Mouse (Mus musculus): ENCODE measurements at regions not wholly inside any gene's neighbourhood (a gene's known extent, or its start where the extent isn't known, plus 50 kb on each side); places are given as distances from the start of the nearest gene placed in this dataset.

- ChIA-PET CTCF (interaction anchor here in 1 of 4 experiments (1.3 kb wide), 1 partner anchor 23 kb away, joined by 3 read pairs; no protein-coding TSS in a partner anchor), POLR2A (interaction anchor here in 1 of 4 experiments (1.0 kb wide), 1 partner anchor 58 kb away, joined by 3 read pairs; no protein-coding TSS in a partner anchor)
Observed at GRCm38 (mm10) chr1:119183558-119184270, 130.3 kb upstream of the Gli2 start.

- POLR2A ChIA-PET: interaction anchor here in 1 of 4 experiments (0.7 kb wide), 1 partner anchor 10 kb away, joined by 4 read pairs; no protein-coding TSS in a partner anchor
Observed at GRCm38 (mm10) chr1:119173030-119173756, 119.8 kb upstream of the Gli2 start.

DNA sequence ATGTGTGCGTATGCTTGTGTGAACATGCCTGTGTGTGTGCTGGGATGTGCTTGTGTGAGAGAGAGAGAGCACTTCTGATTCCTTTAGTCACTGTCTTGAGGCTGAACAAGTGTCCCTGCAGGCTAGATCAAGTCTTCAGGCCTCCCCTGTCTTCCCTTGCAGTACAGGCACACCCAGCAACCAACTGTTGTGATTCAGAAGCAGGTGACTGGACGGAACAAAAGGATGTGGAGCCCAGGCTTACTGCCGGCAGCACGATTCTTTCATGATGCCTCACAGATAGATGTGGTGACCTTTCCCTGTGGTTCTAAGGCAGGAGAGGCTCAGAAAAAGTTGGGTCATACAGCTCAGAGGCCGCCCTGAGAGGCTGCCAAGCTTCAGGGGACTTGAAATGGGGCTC is 114.0 kb upstream of the Gli2 start:
- POLR2A ChIA-PET: interaction anchor here in 3 of 4 experiments (0.6 to 1.1 kb wide), 6 partner anchors 13 to 1929 kb away, joined by 3 to 5 read pairs (median 4); no protein-coding TSS in a partner anchor
- CTCF ChIA-PET: no interaction called here

More at GRCm38 (mm10) chr1:119173030-119173756, 119.8 kb upstream of the Gli2 start:
- CTCF ChIA-PET: no interaction called here

DNA sequence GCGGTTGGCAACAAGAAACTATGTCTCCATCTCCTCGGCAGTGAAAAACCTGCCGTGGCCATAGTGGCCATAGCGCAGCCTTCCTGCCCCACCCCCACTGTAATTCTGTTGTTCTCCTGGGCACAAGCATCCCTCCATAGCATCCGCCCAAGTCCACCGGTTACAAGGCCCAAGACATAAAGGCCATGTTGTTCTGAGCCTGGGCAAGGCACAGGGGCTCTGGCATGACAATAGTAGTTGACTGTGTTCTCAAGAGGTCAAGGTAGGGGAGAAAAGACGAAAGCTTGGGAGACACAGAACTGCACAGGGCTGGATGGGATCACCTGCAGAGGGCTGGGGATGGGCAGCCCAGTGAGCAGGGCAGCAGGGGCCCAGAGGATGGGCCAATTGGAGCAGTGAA is 112.9 kb upstream of the Gli2 start:
- ChIA-PET POLR2A (interaction anchor here in 1 of 4 experiments (0.5 to 0.6 kb wide), 2 partner anchors 37 to 541 kb away, joined by 3 read pairs; no protein-coding TSS in a partner anchor), CTCF (no interaction called here)

DNA sequence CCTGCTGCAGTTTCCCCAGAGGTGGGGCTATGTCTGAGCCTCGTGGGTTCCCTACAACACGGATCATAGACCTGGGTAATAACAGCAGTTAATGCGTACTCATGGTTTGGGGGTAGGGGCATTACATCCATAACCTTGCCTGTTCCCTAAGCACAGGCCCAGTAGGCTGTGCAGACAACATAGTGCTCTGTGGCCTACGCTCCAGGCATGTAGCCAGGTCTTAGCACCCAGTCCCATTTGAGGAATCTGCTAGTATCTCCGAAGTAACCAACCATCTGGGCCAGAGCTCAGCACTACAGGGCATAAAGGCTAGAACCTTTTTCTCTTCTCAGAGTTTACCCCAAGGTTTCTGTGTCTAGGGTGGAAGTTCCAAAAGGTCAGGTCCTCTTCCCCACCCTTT is 111.4 kb upstream of the Gli2 start:
- POLR2A ChIA-PET: no interaction called here
- CTCF ChIA-PET: no interaction called here

GRCm38 (mm10) chr1:119163846-119164245 is 110.4 kb upstream of the Gli2 start:
- CTCF ChIA-PET: interaction anchor here in 1 of 4 experiments (0.6 kb wide), 1 partner anchor 1174 kb away, joined by 3 read pairs; no protein-coding TSS in a partner anchor
- POLR2A ChIA-PET: interaction anchor here in 1 of 4 experiments (1.3 kb wide), 1 partner anchor 9 kb away, joined by 4 read pairs; no protein-coding TSS in a partner anchor

- POLR2A ChIA-PET: interaction anchor here in 1 of 4 experiments (1.3 kb wide), 1 partner anchor 10 kb away, joined by 4 read pairs; no protein-coding TSS in a partner anchor
- CTCF ChIA-PET: interaction anchor here in 1 of 4 experiments (0.6 kb wide), 1 partner anchor 1175 kb away, joined by 3 read pairs; no protein-coding TSS in a partner anchor
Observed at GRCm38 (mm10) chr1:119163114-119163740, 109.8 kb upstream of the Gli2 start.

DNA sequence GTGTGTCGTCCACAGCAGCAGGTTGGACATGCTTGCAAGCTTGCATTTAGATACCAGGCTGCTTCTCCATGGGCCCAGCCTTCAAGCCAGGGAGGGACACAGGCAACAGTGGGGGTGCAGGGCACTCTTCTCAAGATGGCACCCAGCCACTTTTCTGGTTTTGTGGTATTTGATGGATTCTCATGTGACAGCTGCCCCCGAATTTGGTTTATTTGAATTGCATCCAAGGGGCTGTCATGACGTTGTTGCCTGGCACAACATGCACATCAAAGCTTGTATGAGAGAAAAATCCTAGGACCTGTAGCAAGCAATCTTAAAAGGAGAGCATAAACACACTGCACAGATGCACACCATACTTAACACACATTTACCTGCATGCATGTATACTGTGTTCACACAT is 108.3 kb upstream of the Gli2 start:
- ChIA-PET POLR2A (interaction anchor here in 2 of 4 experiments (0.5 to 2.1 kb wide), 4 partner anchors 15 to 39 kb away, joined by 3 to 6 read pairs (median 5); no protein-coding TSS in a partner anchor), CTCF (interaction anchor here in 1 of 4 experiments (0.5 to 1.1 kb wide), 5 partner anchors 19 to 1387 kb away, joined by 3 to 4 read pairs (median 3); no protein-coding TSS in a partner anchor)

GRCm38 (mm10) chr1:119160354-119160753 is 106.9 kb upstream of the Gli2 start:
- POLR2A ChIA-PET: interaction anchor here in 1 of 4 experiments (0.8 to 2.1 kb wide), 2 partner anchors 16 to 47 kb away, joined by 3 to 6 read pairs; no protein-coding TSS in a partner anchor
- CTCF ChIA-PET: interaction anchor here in 2 of 4 experiments (0.7 to 1.0 kb wide), 2 partner anchors 41 to 264 kb away, joined by 3 read pairs; no protein-coding TSS in a partner anchor

DNA sequence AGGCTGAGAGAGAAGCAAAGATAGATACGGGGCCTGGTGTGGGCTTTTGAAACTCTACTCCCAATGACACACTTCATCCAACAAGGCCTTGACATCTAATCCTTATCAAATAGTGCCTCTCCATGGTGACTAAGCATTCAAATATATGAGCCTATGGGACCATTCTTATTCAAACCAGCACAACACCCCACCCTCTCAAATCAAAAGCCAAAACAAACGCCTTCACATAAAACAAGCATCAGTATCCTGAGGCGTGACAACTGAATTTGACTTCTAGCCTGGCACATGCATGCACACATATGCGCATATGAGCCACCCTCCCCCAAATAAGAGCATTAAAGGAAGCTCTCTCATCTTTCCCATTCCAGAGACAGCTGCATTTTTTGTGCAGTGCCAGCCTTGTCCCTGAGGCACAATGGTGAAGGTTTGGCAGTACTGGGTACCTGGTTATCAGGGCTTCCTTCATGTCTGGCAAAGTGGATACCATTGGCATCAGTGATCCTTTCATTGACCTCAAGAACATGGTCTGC is 103.8 kb upstream of the Gli2 start:
- POLR2A ChIA-PET: interaction anchor here in 1 of 4 experiments (1.6 kb wide), 1 partner anchor 14 kb away, joined by 4 read pairs; no protein-coding TSS in a partner anchor
- CTCF ChIA-PET: no interaction called here

DNA sequence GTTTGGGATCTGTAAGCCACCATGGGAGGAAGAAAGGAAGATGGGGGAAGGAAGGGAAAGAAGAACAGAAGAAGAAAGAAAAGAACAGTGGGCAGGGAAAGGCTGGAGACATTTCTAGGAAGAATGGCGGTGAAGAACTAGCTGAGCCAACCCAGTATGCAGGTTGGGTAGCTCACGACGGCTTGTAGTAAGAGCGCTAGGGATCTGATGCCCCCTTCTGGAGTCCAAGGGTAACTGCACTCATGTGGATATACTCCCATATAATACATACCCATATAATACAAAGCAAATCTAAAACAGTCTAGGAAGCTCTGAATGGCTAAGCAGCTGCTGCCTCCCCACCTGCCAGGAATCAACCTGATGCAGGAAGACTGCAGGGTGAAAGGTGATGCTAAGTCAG is 100.2 kb upstream of the Gli2 start:
- ChIA-PET POLR2A (interaction anchor here in 3 of 4 experiments (0.7 to 1.9 kb wide), 10 partner anchors 9 to 695 kb away, joined by 3 to 11 read pairs (median 4); partner anchors contain the start of gene Gli2 (in 1 of the 3)), CTCF (interaction anchor here (0.6 to 2.2 kb wide), 23 partner anchors 9 to 387 kb away, joined by 3 to 15 read pairs (median 4); no protein-coding TSS in a partner anchor)

DNA sequence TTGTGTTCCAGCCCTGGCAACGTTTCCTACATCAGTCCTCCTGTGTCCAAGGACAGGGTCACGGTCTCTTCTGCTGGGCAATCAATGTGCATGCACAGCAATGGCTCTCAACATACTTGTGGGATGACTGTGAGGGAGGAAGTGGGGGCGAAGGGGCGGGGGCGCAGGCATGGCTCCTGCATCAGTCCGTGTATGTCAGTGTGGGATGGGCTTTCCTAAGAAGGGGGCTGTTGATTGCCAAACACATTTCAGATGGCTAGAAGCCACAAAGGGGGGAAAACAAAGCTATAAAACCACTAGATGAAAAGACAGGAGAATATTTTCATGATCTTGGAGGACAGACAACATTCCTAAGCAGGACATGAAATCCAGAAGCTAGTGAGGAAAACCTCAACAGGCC is 99.4 kb upstream of the Gli2 start:
- CTCF ChIA-PET: interaction anchor here (0.9 to 2.2 kb wide), 7 partner anchors 8 to 384 kb away, joined by 3 to 12 read pairs (median 5); no protein-coding TSS in a partner anchor
- POLR2A ChIA-PET: interaction anchor here in 3 of 4 experiments (0.7 to 1.9 kb wide), 10 partner anchors 9 to 694 kb away, joined by 3 to 11 read pairs (median 4); partner anchors contain the start of gene Gli2 (in 1 of the 3)

GRCm38 (mm10) chr1:119147506-119147905 is 94.1 kb upstream of the Gli2 start:
- POLR2A ChIA-PET: interaction anchor here in 3 of 4 experiments (0.7 to 1.2 kb wide), 6 partner anchors 20 to 489 kb away, joined by 3 to 4 read pairs (median 4); no protein-coding TSS in a partner anchor
- CTCF ChIA-PET: interaction anchor here in 3 of 4 experiments (0.5 to 1.1 kb wide), 3 partner anchors 28 to 209 kb away, joined by 3 to 5 read pairs (median 3); partner anchors contain the start of gene Gli2 (in 1 of the 3)

GRCm38 (mm10) chr1:119143808-119144207 is 90.4 kb upstream of the Gli2 start:
- POLR2A ChIA-PET: interaction anchor here in 3 of 4 experiments (0.6 to 2.7 kb wide), 24 partner anchors 8 to 546 kb away, joined by 3 to 13 read pairs (median 3); no protein-coding TSS in a partner anchor

DNA sequence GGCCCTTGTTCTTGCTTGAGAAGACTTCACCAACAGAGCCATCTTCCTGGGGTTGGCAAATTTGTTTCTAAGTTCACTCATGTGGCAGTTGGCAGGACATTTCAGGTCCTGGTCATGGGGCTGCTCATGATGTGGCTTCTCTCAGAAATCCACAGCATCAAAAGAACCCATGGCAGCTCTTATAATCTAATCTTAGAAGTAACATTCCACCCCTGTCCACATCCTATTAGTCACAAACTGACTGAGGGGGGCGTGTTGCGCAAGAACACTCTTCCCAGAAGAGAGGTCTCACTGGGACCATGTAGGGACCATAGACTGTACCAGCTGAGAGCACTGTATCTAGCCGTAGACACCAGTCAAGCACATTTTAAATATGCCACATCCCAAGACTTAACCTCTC is 75.6 kb upstream of the Gli2 start:
- CTCF ChIA-PET: interaction anchor here in 1 of 4 experiments (0.7 kb wide), 1 partner anchor 9 kb away, joined by 3 read pairs; no protein-coding TSS in a partner anchor

More at GRCm38 (mm10) chr1:119143808-119144207, 90.4 kb upstream of the Gli2 start:
- CTCF ChIA-PET: interaction anchor here in 3 of 4 experiments (0.6 to 2.1 kb wide), 8 partner anchors 10 to 375 kb away, joined by 3 to 9 read pairs (median 4); no protein-coding TSS in a partner anchor

GRCm38 (mm10) chr1:119125561-119125960 is 72.1 kb upstream of the Gli2 start:
- POLR2A ChIA-PET: interaction anchor here in 3 of 4 experiments (0.7 to 2.8 kb wide), 4 partner anchors 10 to 129 kb away, joined by 3 to 9 read pairs (median 4); no protein-coding TSS in a partner anchor
- CTCF ChIA-PET: interaction anchor here in 1 of 4 experiments (0.6 kb wide), 1 partner anchor 224 kb away, joined by 3 read pairs; no protein-coding TSS in a partner anchor

More for the DNA sequence above, 75.6 kb upstream of the Gli2 start:
- POLR2A ChIA-PET: interaction anchor here in 1 of 4 experiments (0.6 to 1.7 kb wide), 4 partner anchors 9 to 239 kb away, joined by 3 to 5 read pairs (median 4); no protein-coding TSS in a partner anchor

DNA sequence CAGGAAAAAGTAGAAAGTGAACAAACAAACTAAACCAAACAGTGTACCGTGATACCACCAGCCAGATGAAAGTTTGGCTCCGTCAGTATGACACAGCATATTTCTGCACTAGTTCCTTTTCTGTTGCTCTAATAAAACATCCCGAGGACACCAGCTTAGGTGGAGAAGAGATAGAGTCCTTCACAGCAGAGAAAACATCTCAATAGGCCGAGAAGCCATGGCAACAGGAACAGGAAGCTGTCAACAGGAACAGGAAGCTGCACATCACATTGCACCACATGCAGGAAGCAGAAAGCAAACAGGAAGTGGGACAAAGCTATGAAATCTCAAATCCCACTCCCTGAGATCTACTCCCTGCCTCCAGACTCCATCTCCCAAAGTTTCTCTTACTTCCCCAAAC is 71.4 kb upstream of the Gli2 start:
- POLR2A ChIA-PET: interaction anchor here in 3 of 4 experiments (1.2 to 2.8 kb wide), 3 partner anchors 10 to 19 kb away, joined by 3 to 9 read pairs (median 3); no protein-coding TSS in a partner anchor
- CTCF ChIA-PET: no interaction called here
